Mouse (Mus musculus) fat pad, adult 2 months (tissue): ENCODE measurements around the gene Atg101.

Experiments used
- DNase-seq: peaks from one replicate; pipeline ENCODE4 v3.0.0-alpha.2; 2011; ENCODE audit warnings: low read depth, low spot score; ENCODE audit errors: extremely low read depth

Atg101 gene

DNA sequence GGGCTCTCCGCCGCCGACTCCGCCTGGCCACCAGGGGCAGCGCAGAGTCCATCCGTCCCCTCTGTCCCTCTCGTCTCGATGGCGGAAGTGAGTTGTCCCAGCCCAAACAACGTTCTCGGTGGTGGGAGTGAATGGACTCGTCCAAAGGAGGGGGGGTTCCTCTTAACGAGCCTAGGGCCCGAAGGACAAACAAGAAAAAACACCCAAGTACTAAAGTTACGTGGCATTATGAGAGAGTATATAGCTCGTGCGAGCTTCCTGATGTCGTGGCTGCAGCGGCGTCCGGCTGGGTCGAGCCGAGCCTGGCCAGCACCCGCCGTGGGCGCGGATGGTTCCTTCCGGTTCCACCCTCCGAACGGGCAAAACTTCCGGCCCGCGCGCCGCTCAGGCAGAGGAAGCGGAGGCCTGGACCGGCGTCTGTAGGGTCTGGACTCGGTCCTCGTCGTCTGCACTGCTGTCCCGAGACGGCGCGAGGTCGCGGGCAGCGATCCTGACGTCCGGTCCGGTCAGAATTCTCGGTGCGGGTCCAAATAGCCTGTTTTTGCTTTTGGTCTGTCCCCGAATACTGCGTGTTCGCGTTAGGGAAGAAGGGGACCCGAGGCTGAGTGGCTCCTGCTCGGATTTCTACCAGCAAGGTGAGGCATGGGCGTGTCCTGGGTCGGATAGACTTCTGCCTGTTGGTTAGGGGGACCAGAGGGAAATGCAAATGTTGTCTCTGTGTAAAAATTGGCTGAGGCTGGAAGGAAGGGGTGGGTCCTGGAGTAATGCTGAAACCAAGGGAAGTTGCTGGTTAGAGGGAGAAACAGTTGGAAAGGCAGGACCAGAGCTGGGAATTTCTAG is at the start of gene Atg101:
Gene Atg101, plus strand, starts transcription at position 362 of the 840 bp plus-strand sequence.
- peak; percentile 34 for DNase-seq

DNA sequence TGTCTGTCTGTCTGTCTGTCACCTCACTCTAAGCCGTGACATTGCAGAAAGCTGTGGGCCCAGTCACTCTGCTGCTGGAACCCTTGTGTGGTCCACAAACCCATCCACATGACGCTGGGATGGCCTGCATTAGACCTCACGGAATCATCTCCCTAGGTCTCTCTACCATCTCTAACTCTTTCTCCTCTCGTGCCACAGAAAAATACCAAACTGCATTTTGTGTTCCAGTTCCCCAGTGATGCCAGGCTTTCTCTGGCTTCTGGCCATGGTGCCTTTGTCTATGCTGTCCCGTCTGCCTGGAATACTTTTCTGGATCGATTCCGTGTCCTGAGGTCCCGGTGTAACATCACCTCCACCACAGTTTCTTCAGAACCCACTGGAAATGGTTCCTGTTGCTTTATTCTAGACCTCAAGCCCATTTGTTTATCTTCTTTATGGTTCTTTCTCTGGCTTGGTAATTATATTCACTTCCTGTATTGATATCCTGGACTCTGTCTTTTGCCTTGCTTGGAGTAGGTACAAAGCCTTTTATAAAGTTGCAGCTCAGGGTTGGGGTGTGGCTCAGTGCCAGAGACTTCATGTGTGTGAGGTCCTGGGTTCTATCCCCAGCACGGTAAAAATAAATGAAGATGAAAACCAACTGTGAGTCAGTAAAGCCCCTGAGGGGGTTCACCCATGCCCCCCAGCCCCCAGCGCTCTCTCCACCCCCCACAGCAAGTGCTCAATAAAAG is 49.3 kb upstream of the Atg101 start:
- DNase-seq, result no peak

DNA sequence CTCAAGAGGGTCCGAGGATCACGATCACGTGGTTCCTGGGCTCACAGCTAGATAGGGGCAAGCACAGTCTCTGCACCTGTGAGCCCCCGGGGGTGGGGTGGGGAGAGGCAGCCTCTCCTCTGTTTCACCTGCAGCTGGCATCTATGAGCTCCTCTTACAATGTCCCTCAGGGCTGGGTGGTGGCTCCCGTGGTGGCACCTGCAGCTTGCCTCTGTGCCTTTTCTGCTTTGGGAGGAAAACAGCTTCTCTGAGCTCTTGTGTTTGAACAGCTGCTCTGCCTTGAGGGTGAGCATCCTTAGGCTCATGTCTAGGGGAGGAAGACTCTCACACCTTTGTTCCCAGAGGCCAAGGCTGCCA is 48.8 kb upstream of the Atg101 start:
- no peak for DNase-seq

DNA sequence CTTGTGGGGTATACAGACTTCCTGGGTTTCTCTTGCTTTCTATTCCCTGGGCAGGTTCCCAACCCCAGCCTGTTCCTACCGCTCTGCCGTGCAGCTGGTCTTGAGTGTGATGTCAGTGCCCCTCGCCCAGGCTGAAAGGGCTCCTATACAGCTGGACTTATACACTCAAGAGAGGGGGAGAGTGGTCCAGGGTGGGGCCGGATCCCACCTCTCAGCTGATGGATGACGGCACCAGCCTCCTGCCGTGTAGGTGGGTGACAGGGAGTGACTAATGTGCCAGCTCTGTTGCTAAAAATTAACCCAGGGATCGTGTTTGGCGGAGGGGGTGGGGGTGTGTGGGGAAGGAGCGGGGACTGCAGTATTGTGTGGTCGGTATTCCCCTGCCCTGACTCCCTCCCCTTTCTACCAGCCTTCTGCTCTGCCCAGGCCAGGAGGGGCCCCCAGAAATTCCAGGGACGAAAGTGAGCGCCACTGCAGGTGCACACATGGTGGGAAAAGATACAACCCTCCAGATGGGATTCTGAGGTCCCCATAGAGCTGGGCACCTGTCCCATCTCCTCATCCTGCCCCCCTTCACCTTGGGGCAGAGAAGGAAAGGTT is 48.2 kb upstream of the Atg101 start:
- DNase-seq, result no peak

DNA sequence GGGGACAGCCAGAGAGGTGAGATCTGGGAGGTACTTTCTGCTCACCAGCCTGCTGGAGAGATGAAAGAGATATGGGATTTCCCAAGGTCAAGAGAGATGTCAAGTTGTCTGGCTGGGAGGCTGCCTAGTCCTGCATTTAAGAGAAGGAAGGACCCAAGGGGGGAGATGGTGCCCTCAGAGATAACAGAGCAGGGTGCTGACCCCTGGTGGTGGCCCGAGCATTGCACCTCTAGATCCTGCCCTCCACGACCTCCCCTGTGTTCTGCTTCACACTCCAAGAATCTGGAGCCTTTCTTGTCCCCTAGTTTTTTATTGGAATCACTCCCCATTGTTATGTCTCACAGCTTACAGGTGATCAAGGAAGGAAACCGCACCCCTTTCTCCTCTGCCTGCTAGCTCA is 47.2 kb upstream of the Atg101 start:
- DNase-seq, result no peak

DNA sequence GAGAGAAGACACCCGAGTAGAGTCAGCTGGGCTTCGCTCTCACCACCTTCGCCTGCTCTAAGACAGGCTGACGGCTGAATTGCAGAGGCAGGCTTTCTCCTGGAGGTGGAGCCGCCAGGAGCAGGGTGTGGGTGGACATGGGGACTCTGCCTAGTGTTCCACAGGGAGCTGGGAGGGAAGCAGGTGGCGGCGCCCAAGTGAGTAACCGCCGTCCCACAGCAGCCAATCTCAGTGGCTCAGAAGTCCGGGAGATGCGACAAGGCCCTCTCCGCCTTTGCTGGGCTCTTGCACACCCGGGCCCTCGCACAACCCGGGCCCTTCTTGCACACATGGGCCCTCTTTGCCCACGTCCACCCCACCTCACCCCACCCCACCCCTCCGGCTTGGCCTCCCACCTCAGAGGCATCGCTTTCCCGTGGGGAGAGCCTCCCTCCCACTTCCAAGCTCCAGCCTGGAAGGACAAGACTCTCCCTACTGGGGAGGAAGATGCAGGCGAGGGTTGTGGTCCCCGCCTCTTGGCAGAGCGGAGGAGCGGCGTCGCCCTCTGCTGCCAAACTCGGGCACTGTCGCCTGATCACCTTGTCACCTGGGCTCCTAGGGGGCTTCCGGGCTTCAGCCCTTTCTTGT is 45.1 kb upstream of the Atg101 start:
- DNase-seq, result no peak

DNA sequence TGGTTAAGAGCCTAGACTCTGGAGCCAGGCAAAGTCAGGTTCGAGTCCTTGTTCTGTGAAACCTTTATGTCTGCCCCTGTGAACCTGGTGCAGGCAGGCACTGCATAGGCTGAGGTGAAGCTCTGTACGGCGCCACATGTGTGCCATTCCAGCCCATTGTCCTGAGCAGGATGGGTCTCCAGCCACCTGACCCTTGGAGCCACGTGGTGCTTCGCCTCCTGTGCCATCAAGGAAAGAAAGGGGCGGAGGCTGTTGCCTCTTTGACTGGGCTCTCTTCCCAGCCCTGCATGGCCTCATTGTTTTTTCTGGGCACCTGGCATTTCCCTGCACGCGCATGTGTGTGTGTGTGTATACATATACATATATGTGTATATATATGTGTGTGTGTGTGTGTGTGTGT is 44.3 kb upstream of the Atg101 start:
- no peak for DNase-seq

DNA sequence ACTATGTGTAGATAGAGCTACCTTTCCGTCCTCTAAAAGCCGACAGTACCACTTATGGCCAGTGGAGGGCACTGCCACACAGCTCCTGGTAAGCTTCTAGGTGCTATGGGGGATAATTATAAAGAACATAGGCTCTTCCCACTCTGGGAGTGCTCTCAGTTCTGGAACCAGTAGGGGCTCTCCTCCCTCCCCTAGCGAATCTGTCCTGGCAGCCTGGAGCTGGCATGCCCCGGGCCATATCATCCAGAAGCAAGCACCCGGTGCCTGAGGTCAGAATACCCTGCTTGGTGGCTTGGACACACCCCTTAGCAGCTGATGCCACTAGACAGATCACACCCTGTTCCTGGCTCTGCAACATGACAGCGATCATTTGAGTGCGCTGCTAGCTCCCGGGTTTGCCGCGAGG is 43.3 kb upstream of the Atg101 start:
- DNase-seq, result no peak

DNA sequence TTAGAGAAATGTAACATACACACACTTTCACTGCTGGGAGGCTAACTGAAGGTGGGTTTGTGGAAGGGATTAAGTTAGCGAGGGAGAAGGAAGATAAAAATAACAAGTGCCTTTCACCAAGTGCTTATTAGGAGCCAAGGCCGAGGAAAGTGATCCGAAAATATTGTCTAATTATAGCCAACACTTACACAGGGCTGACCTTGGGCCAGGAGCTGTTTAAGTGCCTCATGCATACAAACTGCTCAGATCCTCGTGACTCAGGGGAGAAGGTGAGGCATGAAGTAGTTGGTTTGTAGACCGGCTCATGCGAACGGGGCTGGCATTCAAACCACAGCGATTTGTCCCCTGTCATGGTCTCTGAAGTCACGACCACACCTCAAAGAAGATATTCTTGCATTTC is 42.8 kb upstream of the Atg101 start:
- DNase-seq, result no peak

DNA sequence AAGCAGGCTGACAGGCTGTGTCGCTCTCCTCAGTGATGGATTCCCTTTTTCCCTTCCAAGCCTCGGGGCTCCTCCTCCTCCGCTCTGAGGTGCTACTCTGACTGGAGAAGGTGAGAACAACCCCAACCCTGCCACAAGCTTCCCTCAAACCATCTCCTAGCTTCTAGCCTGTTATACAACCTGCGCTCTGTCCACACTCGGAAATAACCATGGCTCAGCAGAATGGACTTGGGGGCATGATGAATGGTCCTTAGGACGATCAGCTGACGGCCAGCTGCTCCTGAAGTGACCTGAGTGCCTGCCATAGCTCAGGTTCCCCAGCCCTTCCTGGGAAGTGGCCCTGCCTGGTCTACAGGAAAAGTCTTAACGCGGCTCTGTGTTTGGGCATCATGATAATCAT is 42.2 kb upstream of the Atg101 start:
- DNase-seq, result no peak

DNA sequence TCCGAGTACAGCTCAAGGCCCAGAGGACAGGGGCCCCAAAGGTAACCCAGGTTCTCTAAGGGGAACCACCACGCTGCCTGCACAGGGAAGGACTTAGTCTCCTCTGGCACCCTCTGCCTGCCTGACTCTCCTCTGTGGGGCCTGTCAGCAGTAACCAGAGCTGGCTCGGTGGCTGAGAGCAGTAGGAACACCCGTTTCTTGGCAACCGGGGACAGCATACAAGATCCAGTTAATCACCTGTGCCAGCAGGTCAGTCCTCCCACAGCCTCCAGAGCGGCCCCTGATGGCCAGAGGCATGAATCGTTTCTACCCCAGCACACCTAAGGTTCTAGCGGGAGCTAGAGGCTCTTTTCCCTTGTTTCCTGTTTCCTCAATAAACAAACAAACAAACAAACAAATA is 41.4 kb upstream of the Atg101 start:
- DNase-seq, result no peak

DNA sequence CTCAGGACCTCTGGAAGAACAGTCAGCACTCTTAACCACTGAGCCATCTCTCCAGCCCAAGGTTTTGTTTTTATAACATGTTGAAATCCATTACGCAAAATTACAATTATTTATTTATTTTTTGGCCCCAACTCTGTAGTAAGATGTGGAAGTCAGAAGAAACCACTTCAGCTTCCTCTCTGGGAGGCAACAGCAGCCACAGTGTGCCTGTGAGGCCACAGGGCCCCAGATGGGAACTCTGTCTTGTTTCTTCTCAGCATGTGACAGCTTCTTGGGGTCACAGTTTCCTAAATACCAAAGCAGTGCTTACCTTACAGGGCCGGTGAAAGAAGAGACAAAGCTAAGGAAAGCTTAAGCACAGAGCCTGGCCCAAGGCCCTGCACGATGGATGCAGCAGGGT is 40.1 kb upstream of the Atg101 start:
- no peak for DNase-seq

DNA sequence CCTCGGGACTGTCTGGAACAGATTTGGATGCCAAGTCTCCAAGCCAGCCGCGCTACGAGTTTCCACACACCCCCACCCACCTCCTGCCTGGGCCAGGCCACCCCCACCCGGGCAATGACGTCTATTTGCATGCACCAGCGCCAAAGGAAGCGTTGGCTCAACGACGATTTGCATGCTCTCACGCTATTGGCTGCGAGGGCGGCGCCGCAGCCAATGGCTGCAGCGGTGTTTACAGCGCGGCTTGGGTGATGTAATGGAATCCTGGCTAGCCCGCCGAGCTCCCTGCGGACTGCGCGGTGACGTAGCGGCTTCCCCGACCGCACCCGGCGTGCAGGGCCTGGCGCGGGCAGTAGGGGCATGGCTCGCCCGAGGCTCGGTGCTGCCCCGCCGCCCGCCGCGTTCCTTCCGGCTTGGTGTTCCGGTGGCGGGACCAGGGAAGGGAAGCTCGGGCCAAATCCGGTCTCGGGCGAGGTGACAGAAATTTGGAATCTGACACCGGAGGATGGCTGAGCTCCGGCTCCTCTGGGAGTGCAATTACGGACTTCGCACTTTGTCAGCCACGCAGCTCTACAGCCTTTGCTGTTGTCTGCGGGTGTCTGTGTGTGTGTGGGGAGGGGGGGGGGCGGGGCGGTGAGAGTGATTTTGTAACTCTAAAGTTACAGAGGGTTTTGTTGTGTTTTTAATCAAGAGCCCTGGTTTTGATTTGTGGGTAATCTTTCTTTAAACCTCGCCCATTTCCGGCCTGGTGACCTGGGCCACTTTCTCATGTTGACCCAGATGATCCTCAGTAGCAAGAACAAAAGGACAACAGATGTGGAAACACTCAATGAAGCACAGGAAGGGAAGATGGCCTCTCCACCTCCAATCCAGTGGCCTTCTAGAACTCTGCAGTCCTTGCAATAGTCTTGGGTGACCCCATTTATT is 37.6 kb upstream of the Atg101 start:
- peak; percentile 81 for DNase-seq

DNA sequence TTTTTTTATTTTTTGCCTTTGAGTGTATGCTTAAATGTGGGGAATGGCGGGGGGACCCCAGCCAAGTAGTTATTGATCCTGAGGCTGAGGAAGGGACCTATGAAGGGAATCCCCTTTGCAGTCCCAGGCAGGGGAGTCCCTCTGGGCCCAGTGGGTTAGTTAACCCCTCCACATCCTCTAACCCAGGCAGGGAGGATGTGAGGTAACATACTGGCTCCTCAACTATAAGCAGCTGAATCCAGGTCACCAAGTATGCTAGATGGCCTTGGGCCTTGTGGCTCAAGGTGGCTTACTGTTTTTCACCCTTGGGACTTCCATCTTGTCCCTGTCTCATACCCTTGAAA is 36.9 kb upstream of the Atg101 start:
- no peak for DNase-seq

DNA sequence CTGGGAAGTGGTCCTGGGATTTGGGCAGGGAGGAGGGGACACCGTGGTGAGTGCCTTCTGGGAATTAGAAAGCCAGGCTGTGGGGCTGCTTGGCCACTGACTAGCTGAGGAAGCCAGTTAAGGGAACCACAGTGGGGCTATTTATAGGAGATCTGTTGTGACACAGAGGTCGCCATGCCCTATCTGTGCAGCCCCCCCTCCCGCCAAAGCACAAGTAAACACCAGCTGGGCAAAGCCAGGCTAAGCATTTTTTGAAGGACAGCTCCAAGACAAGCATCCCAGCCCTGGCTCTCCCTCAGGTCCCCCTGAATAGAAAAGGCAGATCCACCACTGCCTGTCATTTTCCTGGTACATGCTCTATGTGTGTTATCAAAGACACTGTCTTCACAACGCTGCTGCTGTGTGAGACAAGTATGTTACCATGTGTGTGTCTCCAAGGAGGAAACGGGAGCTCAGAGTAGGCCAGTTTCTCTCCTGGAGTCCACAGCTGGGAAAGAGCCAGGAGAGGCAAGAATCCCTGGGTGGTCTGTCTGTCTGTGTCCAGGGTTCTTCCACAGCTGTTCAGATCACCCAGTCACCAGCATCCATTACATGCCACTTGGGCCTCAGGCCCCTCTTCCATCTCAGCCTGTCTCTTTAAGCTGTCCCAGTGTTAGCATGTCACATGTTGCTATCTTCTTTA is 35.9 kb upstream of the Atg101 start:
- DNase-seq, result no peak

DNA sequence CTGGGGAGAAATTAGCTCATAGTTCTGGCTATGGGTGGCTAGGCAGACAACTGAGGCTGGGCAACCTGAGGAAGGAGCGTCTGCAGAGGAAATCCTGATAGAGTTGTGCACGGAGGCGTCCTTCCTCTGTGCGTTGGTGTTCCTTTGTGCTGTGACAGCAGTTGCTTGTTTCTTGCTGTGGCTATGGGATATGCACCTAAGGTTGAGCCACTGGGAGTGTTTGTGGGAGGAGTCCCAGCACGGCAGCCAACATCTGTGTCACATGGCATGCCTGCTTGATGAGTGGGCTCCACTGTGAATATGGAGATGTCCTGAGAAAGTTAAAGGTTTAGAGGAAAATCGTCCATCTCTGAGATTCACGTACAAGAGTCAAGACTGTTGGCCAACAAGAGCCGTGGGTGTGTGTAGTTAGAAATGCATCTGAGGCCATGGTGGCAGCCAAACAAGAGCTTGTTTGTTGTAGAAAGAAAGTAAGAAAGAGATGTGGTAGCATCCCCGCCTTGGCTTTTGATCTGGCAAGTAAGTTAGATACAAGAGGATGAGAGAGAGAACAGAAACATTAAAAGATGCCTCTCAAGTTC is 33.8 kb upstream of the Atg101 start:
- DNase-seq, result no peak

DNA sequence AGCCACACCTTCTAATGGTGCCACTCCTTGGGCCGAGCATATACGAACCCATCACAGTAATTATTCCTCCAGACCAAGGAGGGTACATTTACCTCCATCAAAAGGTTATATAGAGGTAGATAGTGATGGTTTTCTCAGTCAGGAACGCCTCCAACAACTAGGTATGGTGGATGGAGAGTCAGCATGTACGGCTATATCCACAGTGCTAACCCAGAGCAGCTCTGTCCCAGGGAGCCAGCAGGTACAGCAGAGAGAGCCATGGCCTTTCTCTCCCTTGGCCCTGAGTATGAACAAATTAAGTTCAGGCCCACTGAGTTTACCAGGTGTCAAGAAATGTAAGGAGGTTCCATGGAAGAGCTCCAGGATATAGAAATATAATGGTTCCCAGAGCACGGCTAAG is 32.1 kb upstream of the Atg101 start:
- no peak for DNase-seq

DNA sequence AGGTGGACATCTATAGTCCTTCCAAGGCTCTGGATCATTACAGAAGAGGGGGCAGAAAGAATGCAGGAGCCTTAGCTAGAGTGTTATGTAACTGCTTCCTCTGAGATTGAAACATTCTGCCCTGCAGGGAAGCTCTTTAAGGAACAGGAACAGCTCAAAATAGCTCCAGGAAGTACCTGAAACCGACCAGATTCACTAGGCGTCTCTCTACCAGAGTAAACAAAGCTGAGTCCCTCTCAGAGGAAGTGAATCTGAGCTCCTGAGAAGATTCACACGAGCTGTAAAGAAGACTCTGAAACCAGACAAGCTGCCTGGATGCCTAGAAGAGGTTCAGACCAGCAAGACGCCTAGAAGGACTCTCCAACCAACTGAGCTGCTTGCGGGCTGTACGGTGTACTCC is 31.5 kb upstream of the Atg101 start:
- DNase-seq, result no peak

DNA sequence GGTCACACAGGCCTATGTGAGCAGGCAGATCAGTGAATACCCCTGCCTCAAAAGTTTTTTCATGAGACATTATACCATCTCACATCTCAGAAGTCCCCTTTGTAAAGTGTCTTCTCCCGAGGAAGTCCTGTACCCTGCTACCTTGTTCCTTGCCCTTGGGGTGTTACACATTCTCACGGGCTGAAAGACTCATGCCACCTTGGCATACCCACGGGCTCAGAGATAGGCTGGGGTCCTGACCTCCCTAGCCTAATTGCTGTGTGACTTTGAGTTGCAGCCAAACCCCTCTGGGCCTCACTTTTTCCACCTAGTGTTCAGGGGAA is 30.5 kb upstream of the Atg101 start:
- DNase-seq, result no peak
